Mouse (Mus musculus) kidney, adult 10 weeks (tissue): ENCODE results near the gene Fam174a. TPM values are rescaled to one million over a fixed set of nuclear protein-coding genes. Genes with fewer than 3 reads are reported as not detected.

Experiments used
- polyA plus RNA-seq: library from polyadenylated mRNA; stranded (reverse); fragments of 350-450 nt; fragmentation: Illumina TruSeq; extraction: RNeasy Lipid Tissue Mini Kit (QIAGEN cat#74804); gene quantifications from one replicate; pipeline ENCODE4 v1.2.3, GENCODE M21; 2014; ENCODE audit warnings: low read depth, low replicate concordance

The Fam174a gene
- 69.0 TPM for polyA plus RNA-seq

DNA sequence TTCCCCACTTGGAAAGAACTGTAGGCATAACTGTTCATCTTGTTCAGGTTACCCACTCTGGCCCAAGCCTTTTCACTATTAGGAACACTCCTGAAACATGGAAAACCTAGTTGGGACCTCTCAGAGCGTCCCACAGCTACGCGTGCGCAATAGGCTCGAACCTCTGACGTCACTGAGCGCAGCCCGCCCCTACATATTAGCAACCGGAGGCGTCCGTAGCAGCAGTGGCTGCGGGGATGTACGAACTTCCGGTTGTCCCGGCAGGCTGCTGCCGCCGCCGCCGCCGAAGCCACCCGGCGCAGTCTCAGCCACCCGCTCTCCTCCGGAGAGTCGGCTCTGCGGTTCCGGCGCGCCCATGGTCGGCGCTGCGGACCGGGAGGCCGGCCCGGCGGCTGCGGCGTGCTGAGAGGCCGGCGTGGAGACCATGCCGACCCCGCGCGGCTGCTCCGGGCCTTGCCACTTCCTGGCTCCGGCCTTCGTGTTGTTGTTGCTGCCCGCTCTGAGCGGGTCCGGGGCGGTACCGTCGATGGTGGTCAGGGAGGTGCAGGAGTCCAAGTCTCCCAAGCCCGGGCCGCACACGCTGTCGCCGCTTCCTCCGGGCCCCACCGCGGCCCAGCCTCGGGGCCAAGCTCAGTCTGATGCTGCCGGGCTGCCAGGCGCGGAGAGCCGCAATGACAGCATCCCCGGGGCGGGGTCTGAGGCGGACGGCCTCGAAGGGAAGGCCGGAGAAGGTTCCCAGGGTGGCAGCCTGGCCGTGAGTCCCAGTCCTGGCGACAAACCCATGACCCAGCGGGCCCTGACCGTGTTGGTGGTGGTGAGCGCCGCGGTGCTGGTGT is at the start of gene Fam174a:
Gene Fam174a (plus strand): TSS at position 231 of the 836 bp plus-strand sequence.

